ENCODE assay signal across 16 mouse cellular contexts in genomic region chr3:101936369-101936768, GRCm38 (mm10).
"Had no signal": no experiment of that assay in that cellular context is flagged by ENCODE, and none has a peak within 500 bp of the region (broad histone marks: within the 10 kb centered on the region; RNA-seq: fewer than 3 reads in every experiment).

No protein-coding gene starts in this region.

- H3K4me2 ChIP-seq: neural tube, embryonic 12.5 days; neural tube, embryonic 13.5 days; neural tube, embryonic 15.5 days; stomach, embryonic 15.5 days had no signal

- H3K27ac ChIP-seq: neural tube, embryonic 12.5 days; neural tube, embryonic 13.5 days; neural tube, embryonic 15.5 days; stomach, embryonic 15.5 days; stomach, postnatal 0 days had no signal

- DNase-seq: right cerebral cortex, adult 18-20 months; right cerebral cortex, postnatal 14 days; right cerebral cortex, postnatal 25 days; right cerebral cortex, postnatal 4 days; spleen, adult 18-20 months; thymus, adult 18-20 months; thymus, adult 2 months; thymus, postnatal 14 days; thymus, postnatal 25 days; thymus, postnatal 36 days; thymus, postnatal 4 days had no signal

- H3K4me3 ChIP-seq: neural tube, embryonic 12.5 days; neural tube, embryonic 13.5 days; neural tube, embryonic 15.5 days; stomach, embryonic 15.5 days had no signal

- H3K36me3 ChIP-seq: neural tube, embryonic 12.5 days; neural tube, embryonic 13.5 days; neural tube, embryonic 15.5 days; stomach, embryonic 15.5 days had no signal

- H3K27me3 ChIP-seq: neural tube, embryonic 13.5 days; neural tube, embryonic 15.5 days; stomach, embryonic 15.5 days had no signal

- H3K9me3 ChIP-seq: neural tube, embryonic 12.5 days; neural tube, embryonic 13.5 days; neural tube, embryonic 15.5 days; stomach, embryonic 15.5 days had no signal

- H3K9ac ChIP-seq: neural tube, embryonic 12.5 days; neural tube, embryonic 13.5 days; neural tube, embryonic 15.5 days; stomach, embryonic 15.5 days had no signal

- H3K4me1 ChIP-seq: neural tube, embryonic 12.5 days; neural tube, embryonic 15.5 days; stomach, embryonic 15.5 days had no signal
